Mouse (Mus musculus) ES-E14 (cell line): ENCODE data around the gene Magi1.

Source experiments
- CHD2 ChIP-seq: IDR thresholded peaks from 2 replicates; pipeline ENCODE4 v1.6.1; 2014; ENCODE audit warnings: mild to moderate bottlenecking, low read depth, low read length, inconsistent platforms
- HCFC1 ChIP-seq: IDR thresholded peaks from 2 replicates; pipeline ENCODE4 v1.6.1; 2012; ENCODE audit warnings: low read length, inconsistent platforms, borderline replicate concordance; ENCODE audit not compliant: insufficient read depth
- MAFK ChIP-seq: IDR thresholded peaks from 2 replicates; pipeline ENCODE4 v1.6.1; 2014; ENCODE audit warnings: mild to moderate bottlenecking, low read depth, low read length, inconsistent platforms; ENCODE audit not compliant: insufficient read depth
- ZC3H11A ChIP-seq: IDR thresholded peaks from 2 replicates; pipeline ENCODE4 v1.6.1; 2012; ENCODE audit warnings: low read depth, mild to moderate bottlenecking, inconsistent platforms, low read length, borderline replicate concordance
- ZNF384 ChIP-seq: IDR thresholded peaks from 2 replicates; pipeline ENCODE4 v1.6.1; 2012; ENCODE audit warnings: low read depth, low read length, inconsistent platforms

DNA sequence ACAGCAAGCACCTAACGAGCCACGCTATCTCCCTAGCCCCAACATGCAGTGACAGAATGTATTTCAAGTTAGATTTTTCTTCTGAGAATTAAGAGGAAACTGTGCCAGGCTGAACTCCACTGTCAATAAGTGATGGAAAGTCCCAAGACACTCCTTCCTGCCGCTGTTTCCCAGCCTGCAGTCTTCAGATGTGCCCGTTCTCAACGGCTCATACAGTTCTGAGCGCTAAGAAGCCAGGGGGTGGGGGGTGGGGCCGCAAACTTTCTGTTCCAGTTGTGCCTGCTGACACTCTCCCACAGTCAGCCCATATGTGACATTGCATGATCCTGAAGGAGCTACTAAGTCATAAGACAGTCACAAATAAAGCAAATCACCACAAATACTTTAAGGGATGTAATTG is 61.5 kb downstream of the Magi1 start:
- TF ChIP-seq HCFC1 (no peak), ZC3H11A (no peak), CHD2 (no peak), MAFK (no peak), ZNF384 (no peak)
